ENCODE assay signal across 19 mouse cellular contexts in genomic region chr14:47867017-47867416, GRCm38 (mm10).
DNase-seq lines count a peak whose midpoint lies in the region; ATAC-seq and TF ChIP-seq lines count a peak whose summit lies in the region.
"Had no signal": no experiment of that assay in that cellular context is flagged by ENCODE, and none has a peak within 500 bp of the region (broad histone marks: within the 10 kb centered on the region; RNA-seq: fewer than 3 reads in every experiment).

No protein-coding gene starts in this region.

- H3K4me3 ChIP-seq in heart, embryonic 12.5 days = no peak overlapping the region
- H3K4me3 ChIP-seq in myocyte = no peak overlapping the region

- H3K27ac ChIP-seq in heart, embryonic 12.5 days (ENCODE audit: poor library complexity, severe bottlenecking) = no peak overlapping the region

- H3ac ChIP-seq in myocyte (ENCODE audit: control insufficient read depth, insufficient read length) = no peak overlapping the region

- no peaks in the 10 kb centered on the region for H3K36me3 ChIP-seq in heart, embryonic 12.5 days
- H3K36me3 ChIP-seq in myocyte (ENCODE audit: control insufficient read depth, insufficient read depth) = no peaks in the 10 kb centered on the region
- H3K36me3 ChIP-seq: G1E had no signal

- no peaks in the 10 kb centered on the region for H3K27me3 ChIP-seq in heart, embryonic 12.5 days (replicated peaks)
- no peaks in the 10 kb centered on the region for H3K27me3 ChIP-seq in myocyte (ENCODE audit: control insufficient read depth, insufficient read depth, insufficient read length)
- H3K27me3 ChIP-seq: CH12.LX, Patski had no signal

- no peak for ATAC-seq in heart, embryonic 12.5 days (ENCODE audit: insufficient number of reproducible peaks, low FRiP score)
- ATAC-seq: activated CD4-positive, CD25-positive, alpha-beta regulatory T cell, adult 4 months; CD4-positive, CD25-positive, alpha-beta regulatory T cell, adult 4 months; Patski had no signal

- 74% methylated on average over 2 of the region's 2 CpGs for WGBS in heart, embryonic 12.5 days

- DNase-seq in heart, adult 11 months = peak; percentile 58
- DNase-seq in ovary, adult 18-20 months (ENCODE audit: low spot score) = no peak
- DNase-seq: adrenal gland, adult 2 months; adrenal gland, adult 8-10 months; adrenal gland, postnatal 10 days; adrenal gland, postnatal 14 days; adrenal gland, postnatal 25 days; adrenal gland, postnatal 36 days; B cell, adult 2 months; cerebellum, adult 11 months; cerebellum, adult 11-12 months; cerebellum, adult 18-20 months had no signal

- no peak for TF ChIP-seq POLR2A in myocyte (IDR thresholded peaks at IDR 0.05; ENCODE audit: insufficient read length, low read depth)

- no peaks in the 10 kb centered on the region for H3K79me2 ChIP-seq in myocyte (ENCODE audit: control insufficient read depth, insufficient read depth)

- H3K9ac ChIP-seq in heart, embryonic 12.5 days = no peak overlapping the region

- no peak overlapping the region for H3K4me2 ChIP-seq in heart, embryonic 12.5 days
- H3K4me2 ChIP-seq in myocyte (ENCODE audit: low read depth) = no peak overlapping the region

- H3K4me1 ChIP-seq in heart, embryonic 12.5 days (replicated peaks) = no peaks in the 10 kb centered on the region

- H3K9me3 ChIP-seq in heart, embryonic 12.5 days (replicated peaks) = no peaks in the 10 kb centered on the region
- H3K9me3 ChIP-seq: G1E had no signal

TF ChIP-seq in myocyte, 11 proteins besides CTCF, POLR2A, EP300 and RAD21:
- peak; percentile 57 for TF ChIP-seq REST (IDR thresholded peaks at IDR 0.05; ENCODE audit: insufficient read depth, insufficient read length)
- TF ChIP-seq POLR2AphosphoS2 (IDR thresholded peaks at IDR 0.05; ENCODE audit: insufficient read length, low read depth) = no peak
